Mouse (Mus musculus) C2C12 (cell line): Measurements from ENCODE around the gene Polrmt. TPM values are rescaled to one million over a fixed set of nuclear protein-coding genes. Genes with fewer than 3 reads are reported as not detected.

Experiments
- H3K27me3 ChIP-seq: one replicate; pipeline ENCODE4 v1.6.1; 2011; ENCODE audit not compliant: control insufficient read depth, insufficient read depth, insufficient read length
- H3K36me3 ChIP-seq: one replicate; pipeline ENCODE4 v1.6.1; 2011; ENCODE audit not compliant: control insufficient read depth, insufficient read depth
- H3K4me3 ChIP-seq: one replicate; pipeline ENCODE4 v1.5.1; 2011; ENCODE audit warnings: mild to moderate bottlenecking, control low read depth; ENCODE audit not compliant: poor library complexity, insufficient read depth, severe bottlenecking
- H3K79me2 ChIP-seq: one replicate; pipeline ENCODE4 v1.6.1; 2011; ENCODE audit not compliant: control insufficient read depth, insufficient read depth
- H3K79me3 ChIP-seq: one replicate; pipeline ENCODE4 v1.6.1; 2011; ENCODE audit warnings: low read depth, control low read depth
- H3ac ChIP-seq: one replicate; pipeline ENCODE3; 2011; ENCODE audit warnings: low read depth; ENCODE audit not compliant: control insufficient read depth, insufficient read length
- CEBPB ChIP-seq: IDR thresholded peaks from one replicate; pipeline ENCODE4 v1.6.1; 2011; ENCODE audit warnings: low read depth, mild to moderate bottlenecking, control low read depth, moderate library complexity
- CTCF ChIP-seq: IDR thresholded peaks from one replicate; pipeline ENCODE4 v1.5.1; 2011; ENCODE audit not compliant: control insufficient read depth, insufficient read depth, insufficient read length
- FOSL1 ChIP-seq: IDR thresholded peaks from one replicate; pipeline ENCODE4 v1.8.0; 2011; ENCODE audit warnings: mild to moderate bottlenecking, low read length; ENCODE audit not compliant: poor library complexity, insufficient read depth, severe bottlenecking
- MAX ChIP-seq: IDR thresholded peaks from one replicate; pipeline ENCODE4 v1.6.1; 2011; ENCODE audit warnings: mild to moderate bottlenecking, control low read depth
- MYOD1 ChIP-seq: IDR thresholded peaks from one replicate; pipeline ENCODE4 v1.6.1; 2011; ENCODE audit warnings: low read depth; ENCODE audit not compliant: control insufficient read depth, insufficient read length
- MYOG ChIP-seq: IDR thresholded peaks from one replicate; pipeline ENCODE4 v1.6.1; 2011; ENCODE audit not compliant: control insufficient read depth, insufficient read length; ENCODE audit errors: extremely low read depth
- USF1 ChIP-seq: IDR thresholded peaks from one replicate; pipeline ENCODE4 v1.6.1; 2011; ENCODE audit warnings: low read depth, mild to moderate bottlenecking, control low read depth, moderate library complexity
- polyA plus RNA-seq: library from polyadenylated mRNA; unstranded; fragments of >200 nt; fragmentation: generic; extraction: Trizol; gene quantifications from one replicate; pipeline ENCODE4 v1.2.1, GENCODE M21; 2012; ENCODE audit warnings: missing spikeins

The Polrmt gene
- polyA plus RNA-seq, 1 experiment = 56.5 TPM

DNA sequence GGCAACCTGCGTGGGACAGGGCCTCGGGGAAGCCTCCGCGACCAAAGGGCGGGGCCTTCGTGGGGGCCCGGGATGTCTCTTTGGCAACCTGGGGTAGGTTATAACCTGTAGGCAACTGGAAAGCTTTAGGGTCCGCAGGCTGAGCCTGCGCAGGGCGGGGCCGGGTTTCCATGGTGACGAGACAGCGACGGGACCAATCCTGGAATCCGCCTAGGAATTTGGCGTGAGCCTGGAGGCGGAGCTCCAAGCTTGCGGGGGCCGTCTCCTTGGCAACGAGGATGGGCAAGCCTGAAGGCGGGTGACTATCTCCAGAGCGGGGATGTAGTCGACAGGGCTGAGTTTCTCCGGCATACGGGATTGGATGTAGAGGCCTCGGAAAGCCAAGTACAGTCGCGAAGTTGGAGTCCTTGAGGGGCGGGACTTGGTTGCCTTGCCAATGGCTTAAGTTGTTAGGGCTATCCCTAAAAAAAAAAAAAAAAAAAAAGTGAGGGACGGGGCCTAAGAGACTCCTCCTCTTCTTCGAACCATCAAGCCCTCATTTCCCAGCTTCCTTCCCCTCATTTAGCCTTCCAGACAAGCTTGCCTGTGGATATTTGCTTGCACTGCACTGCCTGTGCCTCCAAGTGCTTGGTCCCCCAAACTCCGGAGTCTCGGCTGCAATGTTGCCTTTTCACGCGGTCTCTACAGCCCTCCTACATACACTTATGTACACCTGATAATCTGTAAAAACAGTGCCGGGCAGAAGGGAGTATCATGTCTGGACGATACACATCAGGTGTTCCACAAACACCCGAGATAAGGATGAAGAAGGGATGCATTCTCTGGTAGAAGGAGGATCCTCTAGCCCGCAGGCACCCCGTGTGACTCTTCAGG, 21.2 kb upstream of the Polrmt start:
- Histone ChIP-seq H3K36me3 (peaks cover 25% of the 10 kb centered on the region), H3ac (peak overlapping the region; percentile 26), H3K79me2 (peaks cover 42% of the 10 kb centered on the region), H3K79me3 (peaks cover 39% of the 10 kb centered on the region), H3K27me3 (no peaks in the 10 kb centered on the region), H3K4me3 (peak overlapping the region; percentile 99)
- TF ChIP-seq USF1 (no peak), CEBPB (no peak), CTCF (no peak), MYOG (no peak), MYOD1 (no peak), MAX (no peak), FOSL1 (no peak)

DNA sequence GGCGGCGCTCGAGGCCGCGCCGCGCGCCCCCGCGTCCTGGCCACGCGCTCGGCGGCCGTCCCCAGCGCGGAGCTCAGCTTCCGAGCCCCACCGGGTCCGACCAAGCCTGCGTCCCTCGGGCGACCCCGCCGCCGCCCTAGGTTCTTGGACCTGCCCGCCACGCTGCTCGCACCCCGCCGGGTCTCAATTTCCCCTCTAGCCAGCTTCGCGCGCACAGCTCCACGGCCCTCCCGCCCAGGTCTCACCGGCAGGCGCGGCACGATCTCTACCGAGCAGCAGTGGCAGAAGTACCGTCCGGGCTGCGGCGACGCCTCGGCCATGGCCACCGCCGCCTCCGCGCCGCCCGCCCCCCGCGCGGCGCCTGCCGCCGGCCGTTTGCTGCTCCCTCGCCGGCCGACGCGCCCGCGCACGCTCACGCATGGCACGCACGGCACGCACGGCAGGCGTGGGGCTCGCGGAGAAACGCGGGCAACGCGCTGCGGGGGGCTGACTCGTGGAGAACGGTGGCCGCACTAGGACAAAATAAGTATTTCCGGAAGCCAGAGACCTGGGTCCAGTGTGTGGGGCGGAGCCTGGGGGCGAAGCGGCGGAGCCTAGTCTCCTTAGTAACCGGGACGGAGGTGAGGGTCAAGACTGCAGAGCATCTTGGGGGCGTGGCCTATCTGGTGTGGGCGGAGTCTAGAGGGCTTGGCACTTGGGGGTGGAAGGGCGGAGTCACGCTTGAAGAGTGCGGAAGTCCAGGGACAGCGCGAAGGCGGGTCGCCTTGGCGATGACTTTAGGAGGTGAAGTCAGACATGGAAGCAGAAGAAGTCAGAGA, 20.3 kb upstream of the Polrmt start, which contains the start of gene Rnf126:
Gene Rnf126, minus strand, starts transcription at position 445 of the 818 bp plus-strand sequence.
- peaks cover 34% of the 10 kb centered on the region for H3K36me3 ChIP-seq
- H3K4me3 ChIP-seq = peak within 1 kb of the TSS; percentile 99
- H3K79me3 ChIP-seq = peaks cover 44% of the 10 kb centered on the region
- no peaks in the 10 kb centered on the region for H3K27me3 ChIP-seq
- peak within 1 kb of the TSS; percentile 89 for H3ac ChIP-seq
- H3K79me2 ChIP-seq = peaks cover 50% of the 10 kb centered on the region
- no peak for TF ChIP-seq MYOG
- no peak for TF ChIP-seq FOSL1
- peak; percentile 82 for TF ChIP-seq MAX
- TF ChIP-seq CTCF = no peak
- no peak for TF ChIP-seq MYOD1
- TF ChIP-seq CEBPB = no peak
- TF ChIP-seq USF1 = no peak

DNA sequence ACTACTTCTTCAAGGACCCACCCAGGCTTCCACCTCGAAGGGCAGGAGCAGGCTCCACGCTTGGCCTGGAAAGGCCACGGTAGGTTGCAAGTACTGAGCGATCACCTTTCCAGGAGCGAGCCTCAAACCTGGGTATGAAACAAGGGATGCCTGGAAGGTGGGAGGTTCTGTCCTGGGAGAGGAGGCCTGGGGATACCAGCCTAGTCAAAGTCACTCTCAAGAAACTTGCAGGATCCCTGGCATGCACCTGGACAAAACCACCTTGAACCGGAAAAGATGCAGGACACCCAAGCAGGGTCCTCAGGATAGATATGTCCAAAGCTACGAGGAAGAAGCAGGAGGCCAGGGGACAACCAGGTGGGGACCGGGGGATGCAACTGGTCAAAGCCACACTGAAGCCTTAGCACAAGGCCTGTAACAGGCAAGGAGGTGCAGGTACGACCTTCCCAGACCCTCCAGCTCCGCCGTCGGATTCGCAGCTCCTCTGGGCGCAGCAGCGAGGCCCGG, 19.7 kb upstream of the Polrmt start:
- Histone ChIP-seq H3K27me3 (no peaks in the 10 kb centered on the region), H3K79me3 (peaks cover 44% of the 10 kb centered on the region), H3K79me2 (peaks cover 57% of the 10 kb centered on the region), H3ac (peak overlapping the region; percentile 89), H3K36me3 (peaks cover 40% of the 10 kb centered on the region), H3K4me3 (peak overlapping the region; percentile 99)
- TF ChIP-seq MYOD1 (no peak), MYOG (no peak), MAX (no peak), CEBPB (no peak), CTCF (no peak), USF1 (no peak), FOSL1 (no peak)

DNA sequence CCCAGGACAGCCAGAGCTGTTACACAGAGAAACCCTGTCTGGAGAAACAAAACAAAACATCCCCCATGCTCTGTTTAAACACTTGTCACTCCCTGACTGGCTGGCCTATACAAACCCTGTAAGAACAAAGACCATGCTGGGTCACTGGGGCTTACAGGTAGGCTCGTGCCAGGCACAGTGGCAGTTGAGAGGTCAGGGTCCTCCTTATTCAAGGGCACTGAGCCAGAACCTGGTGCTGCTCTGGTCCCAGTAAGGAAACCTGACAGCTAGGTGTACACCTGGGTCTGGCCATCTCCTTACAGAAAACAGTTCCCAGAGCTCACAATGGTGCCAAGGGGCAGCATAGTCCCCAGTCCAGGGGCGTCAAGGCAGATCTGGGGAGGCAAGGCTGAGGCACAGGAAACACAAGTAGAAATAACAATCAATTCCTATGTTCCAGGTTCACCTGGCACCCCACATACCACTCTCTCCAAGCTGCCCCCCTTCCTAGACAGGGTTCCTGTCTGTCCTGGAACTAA, 18.9 kb upstream of the Polrmt start:
- peaks cover 48% of the 10 kb centered on the region for H3K36me3 ChIP-seq
- TF ChIP-seq MAX = no peak
- no peak for TF ChIP-seq CEBPB
- no peak for TF ChIP-seq FOSL1
- no peak for TF ChIP-seq MYOD1
- no peak for TF ChIP-seq CTCF
- no peak for TF ChIP-seq USF1
- TF ChIP-seq MYOG = no peak

DNA sequence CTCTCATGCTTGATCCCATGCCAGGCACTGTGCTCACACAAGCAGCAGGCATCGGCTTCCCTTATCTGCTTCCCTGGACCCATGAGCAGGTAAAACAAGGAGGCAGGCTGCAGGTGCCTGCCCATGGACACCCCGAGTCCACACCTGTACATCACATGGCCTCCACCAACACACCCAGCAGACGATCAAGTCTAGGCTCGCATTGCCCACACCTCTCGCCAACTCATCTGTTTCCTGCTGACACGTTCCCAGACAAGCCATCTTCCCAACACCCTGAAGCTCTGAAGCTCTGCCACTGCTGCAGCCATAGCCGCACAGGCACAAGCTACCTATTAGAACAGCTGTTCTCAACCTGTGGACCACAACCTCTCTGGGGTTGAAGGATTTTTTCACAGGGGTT, 17.9 kb upstream of the Polrmt start:
- Histone ChIP-seq H3K79me3 (peaks cover 44% of the 10 kb centered on the region), H3ac (no peak overlapping the region), H3K27me3 (no peaks in the 10 kb centered on the region), H3K36me3 (peaks cover 58% of the 10 kb centered on the region), H3K4me3 (no peak overlapping the region), H3K79me2 (peaks cover 63% of the 10 kb centered on the region)
- TF ChIP-seq USF1 (no peak), CEBPB (no peak), MAX (no peak), FOSL1 (no peak), MYOG (no peak), CTCF (no peak), MYOD1 (no peak)

More for the DNA sequence above, 18.9 kb upstream of the Polrmt start:
- Histone ChIP-seq H3K4me3 (peak overlapping the region; percentile 99), H3K79me2 (peaks cover 63% of the 10 kb centered on the region), H3K79me3 (peaks cover 44% of the 10 kb centered on the region), H3ac (peak overlapping the region; percentile 89), H3K27me3 (no peaks in the 10 kb centered on the region)
